Mouse (Mus musculus) 3T3-L1 (cell line): ENCODE data around the gene Tmem43.

ENCODE experiments used
- DNase-seq: peaks from one replicate; pipeline ENCODE4 v3.0.0-alpha.2; 2015; ENCODE audit warnings: low read depth, low spot score

Tmem43 gene

GRCm38 (mm10) chr6:91533771-91534170 lies 60.3 kb downstream of the Tmem43 start:
- no peak for DNase-seq

- peak; percentile 31 for DNase-seq
Observed at GRCm38 (mm10) chr6:91534268-91534667, 60.8 kb downstream of the Tmem43 start.

GRCm38 (mm10) chr6:91535231-91535630 lies 61.7 kb downstream of the Tmem43 start:
- DNase-seq = peak; percentile 76

- DNase-seq = no peak
Observed at GRCm38 (mm10) chr6:91536047-91536765, 62.7 kb downstream of the Tmem43 start.
